Mouse (Mus musculus): Measurements from ENCODE around the gene Doc2b.

DNA sequence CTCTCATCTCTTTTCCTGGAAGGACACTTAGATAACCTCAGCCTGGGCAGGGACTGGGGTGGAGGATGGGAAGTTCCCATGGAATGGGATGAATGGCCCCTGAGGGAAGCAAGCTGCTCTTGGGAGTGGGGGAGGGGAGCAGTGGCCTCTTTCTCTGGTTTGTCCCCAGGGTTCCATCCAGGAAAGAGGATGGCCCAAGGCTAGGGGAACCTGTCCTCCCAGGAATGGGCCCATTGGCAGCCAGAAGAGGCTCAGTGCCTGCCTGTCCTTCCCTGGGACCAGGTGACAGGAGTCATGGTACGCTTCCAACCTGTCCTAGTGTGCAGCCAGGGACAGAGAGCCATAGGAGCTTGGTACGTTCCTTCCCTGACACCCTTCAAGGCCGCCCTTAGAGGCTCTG lies 45.7 kb upstream of the Doc2b start:
- TF ChIP-seq CTCF (IDR thresholded peaks at IDR 0.05; ENCODE audit: borderline replicate concordance, insufficient read depth, low read depth, low read length) (no peak), POLR2A (IDR thresholded peaks at IDR 0.05; ENCODE audit: borderline replicate concordance, insufficient read depth, low read length) (no peak)

Measured in cerebellum, adult 2 months (tissue).